Mouse (Mus musculus) spleen, adult 18-20 months (tissue): ENCODE data around the gene Ube2e2.
"Not testable (repeated sequence)": the region's sequence is repeated elsewhere in the genome, so short reads cannot be mapped to it uniquely, and the experiment has no call there.

Experiments used
- DNase-seq, 2 experiments: peaks; one replicate each; pipeline ENCODE4 v3.0.0; 2022; ENCODE audit warnings: mixed read lengths in 2 of 2

Ube2e2 gene

GRCm38 (mm10) chr14:18618603-18619002, 275.5 kb downstream of the Ube2e2 start:
- DNase-seq, result no peak

GRCm38 (mm10) chr14:18601927-18602326, 292.1 kb downstream of the Ube2e2 start:
- no peak for DNase-seq

- DNase-seq, result no peak
Observed at GRCm38 (mm10) chr14:18586239-18587034, 307.6 kb downstream of the Ube2e2 start.

- DNase-seq, result no peak
Observed at GRCm38 (mm10) chr14:18581735-18582134, 312.3 kb downstream of the Ube2e2 start.

- no peak for DNase-seq
Observed at GRCm38 (mm10) chr14:18574756-18575155, 319.3 kb downstream of the Ube2e2 start.

- DNase-seq, result no peak
Observed at GRCm38 (mm10) chr14:18574130-18574721, 319.8 kb downstream of the Ube2e2 start.

GRCm38 (mm10) chr14:18573286-18573956, 320.6 kb downstream of the Ube2e2 start:
- no peak for DNase-seq

GRCm38 (mm10) chr14:18572852-18573251, 321.2 kb downstream of the Ube2e2 start:
- DNase-seq, result no peak

GRCm38 (mm10) chr14:18569615-18570014, 324.5 kb downstream of the Ube2e2 start:
- no peak for DNase-seq

- DNase-seq, result not testable (repeated sequence)
Observed at GRCm38 (mm10) chr14:18564999-18565398, 329.1 kb downstream of the Ube2e2 start.

GRCm38 (mm10) chr14:18555287-18555686, 338.8 kb downstream of the Ube2e2 start:
- no peak for DNase-seq

- no peak for DNase-seq
Observed at GRCm38 (mm10) chr14:18554627-18554988, 339.5 kb downstream of the Ube2e2 start.

- no peak for DNase-seq
Observed at GRCm38 (mm10) chr14:18553987-18554626, 340.0 kb downstream of the Ube2e2 start.

GRCm38 (mm10) chr14:18547541-18547940, 346.5 kb downstream of the Ube2e2 start:
- DNase-seq, result no peak

- not testable (repeated sequence) for DNase-seq
Observed at GRCm38 (mm10) chr14:18539092-18539491, 355.0 kb downstream of the Ube2e2 start.

- DNase-seq, result no peak
Observed at GRCm38 (mm10) chr14:18530899-18531298, 363.2 kb downstream of the Ube2e2 start.

GRCm38 (mm10) chr14:18530496-18530895, 363.6 kb downstream of the Ube2e2 start:
- DNase-seq, result no peak
